Mouse (Mus musculus) olfactory bulb, adult 2 months (tissue): ENCODE measurements at regions not wholly inside any gene's neighbourhood (a gene's known extent, or its start where the extent isn't known, plus 50 kb on each side); places are given as distances from the start of the nearest gene placed in this dataset.

Experiments
- H3K27ac ChIP-seq: fragments of 200-500 bp; 2 replicates; pipeline ENCODE4 v1.5.1; 2012; ENCODE audit warnings: low read depth, low read length; ENCODE audit not compliant: insufficient read depth
- H3K4me1 ChIP-seq: fragments of 200-500 bp; 2 replicates; pipeline ENCODE4 v1.6.1; 2012; ENCODE audit warnings: low read length; ENCODE audit not compliant: control insufficient read depth, insufficient read depth
- H3K4me3 ChIP-seq: fragments of 200-500 bp; 2 replicates; pipeline ENCODE4 v1.5.1; 2012; ENCODE audit warnings: mild to moderate bottlenecking, low read depth, low read length, moderate library complexity; ENCODE audit not compliant: insufficient read depth
- CTCF ChIP-seq: fragments of 200-500 bp; IDR thresholded peaks from 2 replicates; pipeline ENCODE4 v1.5.1; 2012; ENCODE audit warnings: low read depth, mild to moderate bottlenecking, low read length, moderate library complexity; ENCODE audit not compliant: insufficient read depth
- POLR2A ChIP-seq: fragments of 200-500 bp; IDR thresholded peaks from 2 replicates; pipeline ENCODE4 v1.6.1; 2012; ENCODE audit warnings: mild to moderate bottlenecking, low read depth, low read length, moderate library complexity; ENCODE audit not compliant: insufficient read depth
- WGBS: fragments of 180-500 bp; shearing (Covaris S2); methylation state at CpG from one replicate; pipeline ENCODE4 v1.1.7; 2018; 5-methylcytosine and 5-hydroxymethylcytosine counted together

GRCm38 (mm10) chr5:111590619-111591081 lies 143.1 kb upstream of the Gm26897 start:
- H3K4me1 ChIP-seq = peaks cover 10% of the 10 kb centered on the region; the same call in 1 of the 2 replicates
- H3K4me3 ChIP-seq = no peak overlapping the region
- TF ChIP-seq CTCF (no peak), POLR2A (no peak)
- no peak overlapping the region for H3K27ac ChIP-seq
- WGBS = 46% methylated on average over 4 of the region's 4 CpGs

DNA sequence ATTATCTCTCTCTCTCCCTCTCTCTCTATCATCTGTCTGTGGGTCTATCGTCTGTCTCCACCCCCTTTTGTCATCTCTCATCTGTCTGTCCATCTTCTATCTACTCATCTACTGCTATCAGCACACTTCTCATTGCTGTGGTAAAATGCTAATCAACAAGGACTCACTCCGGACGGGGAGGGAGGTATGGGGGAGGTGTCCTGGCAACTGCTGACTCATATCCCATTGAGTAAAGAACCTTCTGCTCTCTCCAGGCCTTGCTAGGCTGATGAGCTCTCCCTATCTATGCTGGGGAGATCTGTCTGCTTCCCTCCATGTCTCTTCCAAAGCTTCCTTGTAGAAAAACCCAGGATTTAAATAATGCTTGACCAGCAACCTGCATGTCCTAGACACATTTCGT lies 140.9 kb upstream of the Gm26897 start:
- no peak for TF ChIP-seq CTCF
- TF ChIP-seq POLR2A = no peak
- H3K4me3 ChIP-seq = no peak overlapping the region
- H3K27ac ChIP-seq = no peak overlapping the region
- peaks cover 12% of the 10 kb centered on the region; the same call in 1 of the 2 replicates for H3K4me1 ChIP-seq
- 68% methylated on average over 4 of the region's 4 CpGs for WGBS

GRCm38 (mm10) chr5:111594111-111594510 lies 139.6 kb upstream of the Gm26897 start:
- no peak for TF ChIP-seq CTCF
- no peak for TF ChIP-seq POLR2A
- H3K4me1 ChIP-seq = peaks cover 16% of the 10 kb centered on the region; the same call in 1 of the 2 replicates
- H3K27ac ChIP-seq = no peak overlapping the region
- 77% methylated on average over 5 of the region's 5 CpGs for WGBS
- no peak overlapping the region for H3K4me3 ChIP-seq

DNA sequence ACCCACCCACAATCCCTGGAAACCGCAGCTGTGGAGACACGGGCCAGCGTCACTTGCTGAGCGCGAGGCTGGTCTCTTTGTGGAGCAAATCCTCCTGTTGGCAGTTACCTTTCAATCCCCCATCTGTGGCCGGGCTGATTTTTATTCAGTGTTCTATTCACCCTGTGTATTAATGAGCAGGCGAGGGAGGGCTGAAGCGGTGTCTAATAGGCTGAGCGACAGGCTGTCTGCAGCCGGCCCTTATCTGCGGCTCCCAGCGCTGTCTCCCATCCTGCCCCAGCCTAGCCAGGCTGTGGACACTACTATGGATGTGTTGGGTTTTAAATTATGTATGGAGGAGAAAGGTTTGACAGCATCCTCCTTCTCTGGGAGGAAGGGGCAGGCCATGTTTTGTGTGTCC lies 138.3 kb upstream of the Gm26897 start:
- WGBS = 62% methylated on average over 12 of the region's 12 CpGs
- no peak overlapping the region for H3K27ac ChIP-seq

DNA sequence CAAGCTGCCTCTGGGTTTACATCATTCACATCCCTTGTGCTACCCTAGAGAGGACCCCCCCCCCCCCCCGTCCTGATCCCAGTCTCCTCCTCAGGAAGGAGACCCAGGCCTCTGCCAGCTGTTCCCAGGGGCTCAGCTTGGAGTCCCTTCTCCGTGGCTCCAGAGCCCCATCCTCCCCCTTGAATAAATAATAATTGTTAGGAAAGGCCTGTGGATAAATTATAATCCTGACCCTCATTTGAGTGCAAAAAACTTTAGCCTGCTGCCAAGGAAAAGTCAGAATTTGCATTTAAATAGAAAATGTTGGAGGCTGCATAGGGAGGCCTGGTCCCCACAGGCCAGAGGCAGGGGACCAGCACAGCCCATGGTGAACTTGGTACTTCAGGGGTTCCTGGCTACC lies 136.0 kb upstream of the Gm26897 start:
- no peak overlapping the region for H3K27ac ChIP-seq
- TF ChIP-seq CTCF (no peak), POLR2A (no peak)
- 48% methylated on average over 2 of the region's 2 CpGs for WGBS
- peaks cover 16% of the 10 kb centered on the region; the same call in 1 of the 2 replicates for H3K4me1 ChIP-seq
- H3K4me3 ChIP-seq = no peak overlapping the region

More for the DNA sequence above, 138.3 kb upstream of the Gm26897 start:
- no peak overlapping the region for H3K4me3 ChIP-seq
- TF ChIP-seq CTCF (no peak), POLR2A (no peak)
- H3K4me1 ChIP-seq = peaks cover 16% of the 10 kb centered on the region; the same call in 1 of the 2 replicates

- 83% methylated on average over 24 of the region's 26 CpGs for WGBS
- TF ChIP-seq POLR2A = no peak
- H3K4me3 ChIP-seq = no peak overlapping the region
- no peak overlapping the region for H3K27ac ChIP-seq
- 0 out of 2 replicates have a peak, but pooled peaks cover 6% of the 10 kb centered on the region for H3K4me1 ChIP-seq
Measured at GRCm38 (mm10) chr5:111601711-111602521, 131.8 kb upstream of the Gm26897 start.

DNA sequence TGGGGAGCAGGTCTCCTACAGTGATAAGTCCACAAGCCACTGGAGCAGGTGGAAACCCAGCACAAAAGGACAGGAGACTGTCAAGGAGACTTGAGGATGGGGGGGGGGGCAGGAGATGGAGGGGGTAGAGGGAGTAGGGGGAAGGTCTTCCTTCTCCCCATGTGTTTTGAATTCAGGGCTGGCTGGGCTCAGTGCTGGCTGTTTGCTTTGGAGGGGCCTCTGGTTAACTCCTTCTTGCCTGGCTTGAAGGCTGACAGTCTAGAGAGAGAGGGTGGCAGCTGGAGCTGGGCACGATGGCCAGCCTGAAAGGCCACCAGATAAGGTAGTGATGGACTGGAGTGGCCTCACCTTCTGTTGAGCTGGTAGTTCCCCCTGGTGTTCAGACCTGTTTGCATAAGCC lies 120.0 kb upstream of the Gm26897 start:
- H3K4me3 ChIP-seq = no peak overlapping the region
- TF ChIP-seq CTCF (no peak), POLR2A (no peak)
- 43% methylated on average over 1 of the region's 1 CpGs for WGBS
- no peak overlapping the region for H3K27ac ChIP-seq
- no peaks in the 10 kb centered on the region for H3K4me1 ChIP-seq

DNA sequence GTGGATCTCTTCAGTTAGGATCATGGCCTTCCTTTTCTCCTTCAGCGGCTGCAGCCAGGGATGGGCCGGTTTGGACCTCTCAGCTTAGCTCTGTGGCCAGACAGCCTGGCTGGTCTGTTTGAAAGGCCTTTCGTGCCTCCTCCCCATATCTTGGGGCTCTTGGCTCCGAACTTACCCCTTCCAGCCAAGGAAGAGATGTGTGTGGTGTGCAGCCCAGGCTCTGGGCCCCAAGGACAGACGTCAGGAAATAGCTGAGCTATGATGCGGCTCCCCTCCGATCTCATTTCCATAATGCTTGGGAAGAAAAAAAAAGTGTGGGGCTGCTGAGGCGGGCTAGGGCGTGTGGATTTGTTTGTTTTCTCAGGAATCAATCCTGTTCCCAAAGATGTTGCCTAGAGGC lies 113.8 kb upstream of the Gm26897 start:
- no peak overlapping the region for H3K27ac ChIP-seq
- TF ChIP-seq CTCF = no peak
- H3K4me3 ChIP-seq = no peak overlapping the region
- 63% methylated on average over 9 of the region's 9 CpGs for WGBS
- no peaks in the 10 kb centered on the region for H3K4me1 ChIP-seq

DNA sequence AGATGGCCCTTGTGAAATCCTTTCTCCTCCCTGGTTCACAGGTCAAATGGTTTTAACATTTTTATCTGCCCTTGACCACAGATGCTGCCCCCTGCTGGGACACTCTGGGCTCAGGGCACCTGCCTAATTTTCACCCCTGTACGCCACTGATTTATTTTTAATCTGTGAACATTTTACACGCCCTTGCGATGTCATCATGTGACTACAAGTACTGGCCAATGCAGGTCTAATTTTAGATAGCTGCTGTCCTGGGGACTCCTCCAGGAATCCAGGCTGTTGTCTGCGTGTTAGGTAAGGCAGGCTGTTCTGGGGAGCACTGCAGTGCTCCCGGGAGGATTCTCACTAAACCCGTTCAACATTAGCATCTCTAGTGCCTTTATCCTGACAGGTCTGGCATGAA lies 113.1 kb upstream of the Gm26897 start:
- 63% methylated on average over 6 of the region's 6 CpGs for WGBS
- TF ChIP-seq POLR2A (no peak), CTCF (no peak)

More for the DNA sequence above, 113.1 kb upstream of the Gm26897 start:
- H3K4me1 ChIP-seq = no peaks in the 10 kb centered on the region
- no peak overlapping the region for H3K4me3 ChIP-seq
- H3K27ac ChIP-seq = no peak overlapping the region
